Mouse (Mus musculus) ES-E14 (cell line): ENCODE data around the gene Podn. TPM values are rescaled to one million over a fixed set of nuclear protein-coding genes. Genes with fewer than 3 reads are reported as not detected.

ENCODE experiments used
- DNase-seq: peaks from one replicate; pipeline ENCODE4 v3.0.0-alpha.2; 2013; ENCODE audit warnings: low read depth, low spot score
- H3K27ac ChIP-seq: 2 replicates; pipeline ENCODE4 v1.5.1; 2012; ENCODE audit warnings: low read depth, mild to moderate bottlenecking, low read length, moderate library complexity, mixed read lengths; ENCODE audit not compliant: poor library complexity, insufficient read depth, severe bottlenecking
- H3K36me3 ChIP-seq: 2 replicates; pipeline ENCODE4 v1.6.1; 2012; ENCODE audit warnings: mild to moderate bottlenecking, low read length, moderate library complexity, mixed read lengths; ENCODE audit not compliant: control insufficient read depth, poor library complexity, insufficient read depth, severe bottlenecking
- H3K4me1 ChIP-seq, 2 experiments: fragments of 150-350 bp in 1 of 2; sonication (generic) in 1 of 2; 2 replicates each; pipeline ENCODE4 v1.6.1; 2012; ENCODE audit warnings: low read length in 2 of 2, mild to moderate bottlenecking in 1 of 2, mixed read lengths in 1 of 2; ENCODE audit not compliant: control insufficient read depth in 2 of 2, insufficient read depth in 2 of 2, poor library complexity in 1 of 2
- H3K4me3 ChIP-seq, 2 experiments: fragments of 150-350 bp in 1 of 2; sonication (generic) in 1 of 2; 2 replicates each; pipeline ENCODE4 v1.5.1; 2012; ENCODE audit warnings: low read length in 2 of 2, low read depth in 1 of 2, mild to moderate bottlenecking in 1 of 2, mixed read lengths in 1 of 2; ENCODE audit not compliant: insufficient read depth in 1 of 2, poor library complexity in 1 of 2, severe bottlenecking in 1 of 2
- H3K9ac ChIP-seq: 2 replicates; pipeline ENCODE4 v1.6.1; 2012; ENCODE audit warnings: low read depth, mild to moderate bottlenecking, low read length, mixed read lengths; ENCODE audit not compliant: poor library complexity, insufficient read depth, severe bottlenecking
- H3K9me3 ChIP-seq: fragments of 150-350 bp; sonication (generic); 2 replicates; pipeline ENCODE4 v1.6.1; 2012; ENCODE audit warnings: low read depth, mild to moderate bottlenecking, low read length; ENCODE audit not compliant: control insufficient read depth, insufficient read depth
- CHD2 ChIP-seq: IDR thresholded peaks from 2 replicates; pipeline ENCODE4 v1.6.1; 2014; ENCODE audit warnings: mild to moderate bottlenecking, low read depth, low read length, inconsistent platforms
- HCFC1 ChIP-seq: IDR thresholded peaks from 2 replicates; pipeline ENCODE4 v1.6.1; 2012; ENCODE audit warnings: low read length, inconsistent platforms, borderline replicate concordance; ENCODE audit not compliant: insufficient read depth
- MAFK ChIP-seq: IDR thresholded peaks from 2 replicates; pipeline ENCODE4 v1.6.1; 2014; ENCODE audit warnings: mild to moderate bottlenecking, low read depth, low read length, inconsistent platforms; ENCODE audit not compliant: insufficient read depth
- ZC3H11A ChIP-seq: IDR thresholded peaks from 2 replicates; pipeline ENCODE4 v1.6.1; 2012; ENCODE audit warnings: low read depth, mild to moderate bottlenecking, inconsistent platforms, low read length, borderline replicate concordance
- ZNF384 ChIP-seq: IDR thresholded peaks from 2 replicates; pipeline ENCODE4 v1.6.1; 2012; ENCODE audit warnings: low read depth, low read length, inconsistent platforms
- in situ Hi-C, 2 experiments: fragments of 600-800 bp; cut with MboI; formaldehyde crosslinking; loops; one replicate each; pipeline ENCODE4 v1.15.1; 2025; ENCODE audit warnings: low sequenced_read_pairs in 2 of 2, inconsistent platforms in 1 of 2; ENCODE audit not compliant: unreplicated experiment in 2 of 2
- total RNA-seq: library from RNA; depleted of rRNA; stranded (reverse); fragments of 300-350 nt; gene quantifications from 2 replicates; pipeline ENCODE4 v1.2.3, GENCODE M21; 2012; rRNA removed

Gene Podn
- total RNA-seq, 1 experiment = 1.0 TPM

- no peak for TF ChIP-seq CHD2
- TF ChIP-seq HCFC1 = no peak
- TF ChIP-seq ZNF384 = no peak
- TF ChIP-seq MAFK = no peak
- TF ChIP-seq ZC3H11A = no peak
These were observed 129.7 kb downstream of the Podn start for GRCm38 (mm10) chr4:107966416-107967109.

More at GRCm38 (mm10) chr4:107966416-107967109, 129.7 kb downstream of the Podn start:
- in situ Hi-C loops = no loop called here
- no peak for DNase-seq
- Histone ChIP-seq H3K27ac (no peak overlapping the region), H3K4me3 (no peak overlapping the region), H3K36me3 (no peaks in the 10 kb centered on the region), H3K4me1 (peaks cover 3 to 16% of the 10 kb centered on the region in 2 experiments; a peak in 1 of 4 replicates), H3K9ac (no peak overlapping the region), H3K9me3 (no peaks in the 10 kb centered on the region)

Other genes starting within 250 kb of the Podn start
- gene Magoh, start 216.7 kb downstream of the Podn start, total RNA-seq = 115 and 192 TPM in 2 replicates
- gene 0610037L13Rik, start 206.6 kb downstream of the Podn start, total RNA-seq = 59.2 and 60.7 TPM in 2 replicates
- gene Cpt2, start 172.8 kb downstream of the Podn start, total RNA-seq = 7.9 and 11.0 TPM in 2 replicates
- gene Slc1a7, start 128.1 kb downstream of the Podn start, total RNA-seq = 0.18 and 0.37 TPM in 2 replicates
- gene Scp2, start 48.6 kb upstream of the Podn start, total RNA-seq = 50.4 and 65.9 TPM in 2 replicates
- gene Echdc2, start 69.0 kb upstream of the Podn start, total RNA-seq = 37.9 and 50.8 TPM in 2 replicates
- gene Zyg11a, start 121.6 kb upstream of the Podn start, total RNA-seq = 10.4 and 12.8 TPM in 2 replicates
- gene Zyg11b, start 204.7 kb upstream of the Podn start, total RNA-seq = 13.3 and 13.6 TPM in 2 replicates
- gene Coa7, start 231.7 kb upstream of the Podn start, total RNA-seq = 24.7 and 37.0 TPM in 2 replicates